Mouse (Mus musculus): ENCODE results near the gene Aatk. TPM values are rescaled to one million over a fixed set of nuclear protein-coding genes. Genes with fewer than 3 reads are reported as not detected.

The Aatk gene
- polyA plus RNA-seq (2014; fragmentation: Nextera tagmentation; extraction: Ambion mirVana): 34.6 and 36.1 TPM in 2 replicates

DNA sequence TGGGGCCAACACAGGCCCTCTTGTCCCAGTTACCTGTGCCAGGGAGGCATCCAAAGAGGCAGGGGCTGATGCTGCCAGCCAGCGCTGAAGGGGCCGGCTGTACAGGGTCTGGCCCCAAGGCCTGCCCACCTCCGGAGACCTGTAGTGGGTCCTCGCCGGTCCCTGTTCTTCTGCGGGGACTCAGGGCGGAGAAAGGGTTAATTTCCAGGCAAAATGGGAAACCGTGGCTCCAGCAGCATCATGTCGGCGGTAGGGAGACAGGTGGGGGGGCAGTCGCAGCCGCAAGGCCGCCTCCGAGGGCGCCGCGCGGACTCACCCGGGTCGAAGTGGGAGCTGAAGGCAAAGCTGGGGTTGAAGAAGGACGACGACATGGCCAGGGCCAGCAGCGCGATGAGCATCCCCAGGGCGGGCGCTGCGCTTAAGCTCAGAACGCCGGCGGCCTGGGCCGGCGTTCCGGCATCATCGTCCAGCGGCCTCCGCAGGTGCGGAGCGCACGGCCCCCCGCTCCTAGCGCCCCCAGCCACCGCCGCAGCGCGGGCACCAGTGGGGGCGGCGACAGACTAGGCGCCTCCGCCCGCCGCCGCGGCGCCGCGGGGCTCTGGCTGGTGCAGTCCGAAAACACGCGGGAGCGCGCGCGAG, at the start of gene Aatk:
Gene Aatk, minus strand, starts transcription at position 615 of the 639 bp plus-strand sequence.
- DNase-seq (peak; percentile 77), ATAC-seq (ENCODE audit: low FRiP score, low TSS enrichment) (0 out of 2 replicates have a peak, but pooled peaks have one; percentile 5)
- WGBS: under 1% methylated on average over 61 of the region's 63 CpGs

DNA sequence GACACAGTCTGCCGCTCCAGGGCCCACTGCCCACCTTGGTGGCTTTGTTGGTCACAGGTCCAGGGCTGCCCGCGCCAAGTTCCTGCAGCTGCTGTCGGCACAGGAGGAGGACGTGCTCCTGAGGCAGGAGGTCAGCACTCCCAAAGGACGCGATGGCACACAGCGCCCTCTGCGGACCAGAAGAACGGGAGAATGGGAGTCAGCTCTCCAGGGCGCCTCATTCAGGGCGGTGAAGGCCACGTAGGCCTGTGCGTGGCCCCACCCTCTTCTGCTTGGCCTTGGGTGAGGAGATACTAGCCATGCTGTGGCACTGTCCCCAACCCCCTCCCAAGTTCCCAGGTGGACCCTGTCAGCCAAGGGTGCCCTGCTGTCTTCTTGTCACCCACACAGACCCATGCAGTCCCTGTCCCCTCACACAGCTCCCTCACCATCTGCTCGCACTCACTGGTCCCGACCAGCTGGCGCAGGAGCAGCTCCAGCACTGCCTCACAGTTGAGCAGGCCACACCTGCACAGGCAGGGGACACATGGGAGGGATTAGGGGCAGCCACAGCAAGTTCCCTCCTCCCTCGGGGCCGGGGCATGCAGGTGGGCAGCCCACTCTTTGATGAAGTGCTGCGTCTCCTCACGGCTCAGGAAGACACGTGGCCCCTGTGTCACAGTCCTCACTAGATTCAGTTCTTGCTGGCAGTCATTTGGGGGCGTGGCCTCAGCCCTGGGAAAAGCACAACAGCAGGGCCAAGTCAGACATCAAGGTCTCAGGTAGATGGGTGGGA, 46.0 kb upstream of the Aatk start:
- Histone ChIP-seq H3K9ac (replicated peaks; ENCODE audit: low read length) (no peak overlapping the region), H3K4me2 (ENCODE audit: low read length) (no peak overlapping the region), H3K27ac (replicated peaks; ENCODE audit: low read depth, low read length) (no peak overlapping the region), H3K36me3 (ENCODE audit: control insufficient read depth, insufficient read depth, low read length) (peaks cover 61% of the 10 kb centered on the region), H3K9me3 (ENCODE audit: control insufficient read depth, low read length) (no peaks in the 10 kb centered on the region), H3K4me3 (replicated peaks; ENCODE audit: low read depth, low read length) (no peak overlapping the region), H3K4me1 (ENCODE audit: control insufficient read depth, insufficient read depth, low read length) (peaks cover 7% of the 10 kb centered on the region), H3K27me3 (ENCODE audit: control insufficient read depth, insufficient read depth, low read length) (no peaks in the 10 kb centered on the region)
- ATAC-seq (ENCODE audit: low FRiP score, low TSS enrichment): no peak
- DNase-seq: no peak
- 78% methylated on average over 23 of the region's 23 CpGs for WGBS

More for the DNA sequence above, at the start of gene Aatk:
- Histone ChIP-seq H3K4me2 (ENCODE audit: low read length) (peak within 1 kb of the TSS; percentile 89), H3K27ac (replicated peaks; ENCODE audit: low read depth, low read length) (peak within 1 kb of the TSS; percentile 89), H3K4me1 (ENCODE audit: control insufficient read depth, insufficient read depth, low read length) (peaks cover 37% of the 10 kb centered on the region), H3K9me3 (ENCODE audit: control insufficient read depth, low read length) (no peaks in the 10 kb centered on the region), H3K36me3 (ENCODE audit: control insufficient read depth, insufficient read depth, low read length) (no peaks in the 10 kb centered on the region), H3K4me3 (replicated peaks; ENCODE audit: low read depth, low read length) (peak within 1 kb of the TSS; percentile 68), H3K9ac (replicated peaks; ENCODE audit: low read length) (peak within 1 kb of the TSS; percentile 94), H3K27me3 (ENCODE audit: control insufficient read depth, insufficient read depth, low read length) (no peaks in the 10 kb centered on the region; the same call in 1 of the 2 replicates)

DNA sequence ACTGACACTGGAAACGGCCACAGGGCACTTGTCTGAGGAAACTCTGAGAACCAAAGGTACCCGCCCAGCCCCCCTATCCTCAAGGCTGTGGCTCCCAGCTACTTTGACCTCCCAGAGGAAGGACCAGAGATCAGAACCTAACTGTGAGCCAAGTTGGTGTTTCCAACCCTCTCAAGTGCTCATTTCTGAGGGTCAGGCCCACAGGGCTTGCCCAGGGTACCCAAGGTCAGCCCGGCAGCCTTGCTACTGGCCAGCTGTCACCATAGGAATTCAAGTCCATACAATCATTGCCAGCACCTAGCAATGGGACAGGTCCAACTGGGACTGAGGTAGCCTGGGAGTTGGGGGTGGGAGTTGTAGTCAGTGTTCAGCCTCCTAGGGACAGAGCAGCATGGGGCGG, 43.7 kb upstream of the Aatk start:
- ATAC-seq (ENCODE audit: low FRiP score, low TSS enrichment): no peak
- H3K4me1 ChIP-seq (ENCODE audit: control insufficient read depth, insufficient read depth, low read length): peaks cover 5% of the 10 kb centered on the region
- H3K27me3 ChIP-seq (ENCODE audit: control insufficient read depth, insufficient read depth, low read length): no peaks in the 10 kb centered on the region
- no peaks in the 10 kb centered on the region for H3K9me3 ChIP-seq (ENCODE audit: control insufficient read depth, low read length)
- peaks cover 56% of the 10 kb centered on the region for H3K36me3 ChIP-seq (ENCODE audit: control insufficient read depth, insufficient read depth, low read length)
- no peak for DNase-seq
- no peak overlapping the region for H3K4me2 ChIP-seq (ENCODE audit: low read length)
- 93% methylated on average over 4 of the region's 4 CpGs for WGBS
- no peak overlapping the region for H3K4me3 ChIP-seq (replicated peaks; ENCODE audit: low read depth, low read length)
- H3K27ac ChIP-seq (replicated peaks; ENCODE audit: low read depth, low read length): no peak overlapping the region
- H3K9ac ChIP-seq (replicated peaks; ENCODE audit: low read length): no peak overlapping the region

- peaks cover 37% of the 10 kb centered on the region for H3K36me3 ChIP-seq (ENCODE audit: control insufficient read depth, insufficient read depth, low read length)
- peak; percentile 98 for ATAC-seq (ENCODE audit: low FRiP score, low TSS enrichment)
- peak within 1 kb of the TSS; percentile 86 for H3K27ac ChIP-seq (replicated peaks; ENCODE audit: low read depth, low read length)
- H3K4me1 ChIP-seq (ENCODE audit: control insufficient read depth, insufficient read depth, low read length): peaks cover 13% of the 10 kb centered on the region
- H3K27me3 ChIP-seq (ENCODE audit: control insufficient read depth, insufficient read depth, low read length): no peaks in the 10 kb centered on the region
- H3K4me2 ChIP-seq (ENCODE audit: low read length): peak within 1 kb of the TSS; percentile 92
- peak within 1 kb of the TSS; percentile 96 for H3K9ac ChIP-seq (replicated peaks; ENCODE audit: low read length)
- no peaks in the 10 kb centered on the region for H3K9me3 ChIP-seq (ENCODE audit: control insufficient read depth, low read length)
- DNase-seq: peak; percentile 98
- under 1% methylated on average over 40 of the region's 42 CpGs for WGBS
- H3K4me3 ChIP-seq (replicated peaks; ENCODE audit: low read depth, low read length): peak within 1 kb of the TSS; percentile 99
Observed at GRCm38 (mm10) chr11:120086702-120087152, 39.8 kb upstream of the Aatk start, which contains the start of gene Cep131. Gene Cep131, minus strand, starts transcription at chr11:120086827.

GRCm38 (mm10) chr11:120085891-120086627, 39.1 kb upstream of the Aatk start:
- H3K4me2 ChIP-seq (ENCODE audit: low read length): peak overlapping the region; percentile 92
- no peaks in the 10 kb centered on the region for H3K9me3 ChIP-seq (ENCODE audit: control insufficient read depth, low read length)
- peak; percentile 21 for ATAC-seq (ENCODE audit: low FRiP score, low TSS enrichment)

GRCm38 (mm10) chr11:120080282-120080681, 33.3 kb upstream of the Aatk start:
- Histone ChIP-seq H3K4me1 (ENCODE audit: control insufficient read depth, insufficient read depth, low read length) (peaks cover 4% of the 10 kb centered on the region; the same call in 1 of the 2 replicates), H3K27me3 (ENCODE audit: control insufficient read depth, insufficient read depth, low read length) (no peaks in the 10 kb centered on the region), H3K9me3 (ENCODE audit: control insufficient read depth, low read length) (no peaks in the 10 kb centered on the region), H3K36me3 (ENCODE audit: control insufficient read depth, insufficient read depth, low read length) (peaks cover 77% of the 10 kb centered on the region), H3K4me3 (replicated peaks; ENCODE audit: low read depth, low read length) (no peak overlapping the region), H3K4me2 (ENCODE audit: low read length) (no peak overlapping the region), H3K9ac (replicated peaks; ENCODE audit: low read length) (no peak overlapping the region), H3K27ac (replicated peaks; ENCODE audit: low read depth, low read length) (no peak overlapping the region)
- 94% methylated on average over 6 of the region's 6 CpGs for WGBS
- no peak for ATAC-seq (ENCODE audit: low FRiP score, low TSS enrichment)
- no peak for DNase-seq

More at GRCm38 (mm10) chr11:120085891-120086627, 39.1 kb upstream of the Aatk start:
- peaks cover 13% of the 10 kb centered on the region for H3K4me1 ChIP-seq (ENCODE audit: control insufficient read depth, insufficient read depth, low read length)
- H3K4me3 ChIP-seq (replicated peaks; ENCODE audit: low read depth, low read length): peak overlapping the region; percentile 99
- H3K36me3 ChIP-seq (ENCODE audit: control insufficient read depth, insufficient read depth, low read length): peaks cover 33% of the 10 kb centered on the region
- DNase-seq: peak; percentile 62
- H3K9ac ChIP-seq (replicated peaks; ENCODE audit: low read length): peak overlapping the region; percentile 96
- no peaks in the 10 kb centered on the region for H3K27me3 ChIP-seq (ENCODE audit: control insufficient read depth, insufficient read depth, low read length)
- peak overlapping the region; percentile 86 for H3K27ac ChIP-seq (replicated peaks; ENCODE audit: low read depth, low read length)
- under 1% methylated on average over 25 of the region's 25 CpGs for WGBS

GRCm38 (mm10) chr11:120076191-120076590, 29.2 kb upstream of the Aatk start:
- Histone ChIP-seq H3K36me3 (ENCODE audit: control insufficient read depth, insufficient read depth, low read length) (peaks cover 95% of the 10 kb centered on the region), H3K27ac (replicated peaks; ENCODE audit: low read depth, low read length) (no peak overlapping the region), H3K4me1 (ENCODE audit: control insufficient read depth, insufficient read depth, low read length) (no peaks in the 10 kb centered on the region), H3K4me3 (replicated peaks; ENCODE audit: low read depth, low read length) (no peak overlapping the region), H3K9ac (replicated peaks; ENCODE audit: low read length) (no peak overlapping the region), H3K9me3 (ENCODE audit: control insufficient read depth, low read length) (no peaks in the 10 kb centered on the region), H3K4me2 (ENCODE audit: low read length) (no peak overlapping the region), H3K27me3 (ENCODE audit: control insufficient read depth, insufficient read depth, low read length) (no peaks in the 10 kb centered on the region)
- no peak for ATAC-seq (ENCODE audit: low FRiP score, low TSS enrichment)
- WGBS: 92% methylated on average over 3 of the region's 3 CpGs
- DNase-seq: no peak

DNA sequence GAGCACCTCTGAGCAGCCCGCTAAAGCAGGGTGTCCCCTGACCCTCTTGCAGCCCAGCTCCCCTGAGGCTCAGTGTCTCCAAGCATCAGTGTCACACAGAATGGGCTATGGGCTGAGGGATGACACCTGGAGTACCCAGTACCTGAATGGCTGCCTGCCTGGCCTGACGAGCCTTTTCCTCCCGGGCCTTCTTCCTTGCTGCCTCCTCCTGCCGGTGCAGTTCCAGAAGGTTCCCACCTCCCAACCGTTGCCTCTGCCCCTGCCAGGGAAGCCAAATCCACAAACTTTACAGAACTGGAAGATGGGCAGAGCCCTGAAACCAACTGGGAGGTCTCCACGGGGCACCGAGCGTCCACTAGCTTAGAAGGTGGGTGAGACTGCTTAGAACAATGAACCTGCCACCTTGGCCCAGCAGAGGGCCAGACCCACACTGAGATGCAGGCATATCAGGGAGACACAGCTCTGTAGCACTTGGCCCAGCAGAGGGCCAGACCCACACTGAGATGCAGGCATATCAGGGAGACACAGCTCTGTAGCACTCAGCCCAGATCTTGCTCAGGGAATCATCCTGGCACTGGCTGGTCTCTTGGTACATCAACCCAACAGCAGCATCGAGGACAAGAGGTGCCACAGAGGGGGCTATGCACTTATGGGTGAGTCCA, 26.1 kb upstream of the Aatk start:
- Histone ChIP-seq H3K36me3 (ENCODE audit: control insufficient read depth, insufficient read depth, low read length) (peaks cover 100% of the 10 kb centered on the region), H3K4me3 (replicated peaks; ENCODE audit: low read depth, low read length) (no peak overlapping the region), H3K9me3 (ENCODE audit: control insufficient read depth, low read length) (no peaks in the 10 kb centered on the region), H3K27ac (replicated peaks; ENCODE audit: low read depth, low read length) (no peak overlapping the region), H3K4me2 (ENCODE audit: low read length) (no peak overlapping the region), H3K27me3 (ENCODE audit: control insufficient read depth, insufficient read depth, low read length) (no peaks in the 10 kb centered on the region), H3K9ac (replicated peaks; ENCODE audit: low read length) (no peak overlapping the region), H3K4me1 (ENCODE audit: control insufficient read depth, insufficient read depth, low read length) (no peaks in the 10 kb centered on the region)
- DNase-seq (no peak), ATAC-seq (ENCODE audit: low FRiP score, low TSS enrichment) (no peak)
- 87% methylated on average over 9 of the region's 9 CpGs for WGBS

Data from midbrain, embryonic 14.5 days (tissue).